Mouse (Mus musculus): ENCODE measurements at regions not wholly inside any gene's neighbourhood (a gene's known extent, or its start where the extent isn't known, plus 50 kb on each side); places are given as distances from the start of the nearest gene placed in this dataset.

GRCm38 (mm10) chr10:44589352-44589751 is 61.1 kb upstream of the Prdm1 start:
- TF ChIP-seq GATA1 (IDR thresholded peaks at IDR 0.05; ENCODE audit: low read length), result no peak
- no peak for TF ChIP-seq TAL1 (IDR thresholded peaks at IDR 0.05; ENCODE audit: low read length)
